Mouse (Mus musculus) lung, postnatal 0 days (tissue): ENCODE measurements at regions not wholly inside any gene's neighbourhood (a gene's known extent, or its start where the extent isn't known, plus 50 kb on each side); places are given as distances from the start of the nearest gene placed in this dataset.

ENCODE experiments used
- CTCF ChIP-seq: IDR thresholded peaks from 2 replicates; pipeline ENCODE4 v1.5.1; 2016; ENCODE audit warnings: antibody characterized with exemption, mild to moderate bottlenecking
- EP300 ChIP-seq: IDR thresholded peaks from 2 replicates; pipeline ENCODE4 v1.6.1; 2016; ENCODE audit warnings: antibody characterized with exemption, mild to moderate bottlenecking, control low read depth

DNA sequence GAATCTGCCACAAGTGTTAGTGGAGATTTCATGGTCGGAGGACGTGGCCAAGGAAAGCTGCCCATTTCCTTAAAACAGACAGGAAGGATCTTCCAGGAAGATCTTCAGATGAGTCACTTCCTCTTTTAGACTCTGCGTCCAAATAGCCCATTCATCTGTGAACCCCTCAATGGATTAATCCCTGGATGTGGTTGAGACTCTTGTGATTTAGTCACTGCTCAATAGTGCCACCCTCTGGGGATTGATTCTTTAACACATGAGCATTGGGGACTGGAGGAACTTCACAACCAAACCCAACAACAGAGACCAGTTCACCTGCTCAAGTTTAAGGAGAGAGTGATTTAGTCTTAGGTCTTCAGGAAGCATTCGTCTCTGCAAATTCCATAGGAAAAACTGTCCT is 174.5 kb upstream of the Ube2e1 start:
- TF ChIP-seq CTCF (peak; percentile 66), EP300 (no peak)
